Mouse (Mus musculus): ENCODE measurements at regions not wholly inside any gene's neighbourhood (a gene's known extent, or its start where the extent isn't known, plus 50 kb on each side); places are given as distances from the start of the nearest gene placed in this dataset.

- DNase-seq (ENCODE audit: low read depth, low spot score) (no peak), ATAC-seq (no peak)
- in situ Hi-C loops (cut with MboI; ENCODE audit: low pct_unique_long_range_greater_than_20kb), result no loop called here
- no peaks in the 10 kb centered on the region for H3K27me3 ChIP-seq
- ChIA-PET CTCF (no interaction called here), POLR2A (no interaction called here)
- no peak for TF ChIP-seq CTCF (IDR thresholded peaks at IDR 0.05)
These were observed 911.8 kb downstream of the Fam19a2 start for GRCm38 (mm10) chr10:124175598-124175997.

DNA sequence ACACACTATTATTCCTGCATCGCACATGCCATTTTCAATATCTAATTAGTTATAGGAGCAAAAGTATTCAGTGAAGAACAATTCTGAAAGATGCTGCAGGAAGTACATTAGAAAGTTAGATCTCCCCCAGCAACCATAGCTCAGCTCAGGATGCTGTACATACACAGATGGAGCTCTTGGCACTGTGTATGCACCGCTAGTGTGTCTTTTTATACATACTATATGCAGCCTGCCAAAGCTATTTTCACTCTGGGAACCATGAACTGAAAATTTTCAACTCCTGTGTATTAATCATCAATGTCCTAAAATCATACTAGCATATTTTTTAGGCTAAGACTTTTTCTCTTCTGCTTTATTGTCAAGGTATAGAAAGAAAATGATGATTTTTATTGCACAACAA lies 944.5 kb downstream of the Fam19a2 start:
- in situ Hi-C loops (cut with MboI; ENCODE audit: low pct_unique_long_range_greater_than_20kb), result no loop called here
- DNase-seq (ENCODE audit: low read depth, low spot score), result no peak
- H3K27me3 ChIP-seq, result no peaks in the 10 kb centered on the region
- ChIA-PET POLR2A (no interaction called here), CTCF (no interaction called here)
- no peak for TF ChIP-seq CTCF (IDR thresholded peaks at IDR 0.05)
- ATAC-seq, result no peak

DNA sequence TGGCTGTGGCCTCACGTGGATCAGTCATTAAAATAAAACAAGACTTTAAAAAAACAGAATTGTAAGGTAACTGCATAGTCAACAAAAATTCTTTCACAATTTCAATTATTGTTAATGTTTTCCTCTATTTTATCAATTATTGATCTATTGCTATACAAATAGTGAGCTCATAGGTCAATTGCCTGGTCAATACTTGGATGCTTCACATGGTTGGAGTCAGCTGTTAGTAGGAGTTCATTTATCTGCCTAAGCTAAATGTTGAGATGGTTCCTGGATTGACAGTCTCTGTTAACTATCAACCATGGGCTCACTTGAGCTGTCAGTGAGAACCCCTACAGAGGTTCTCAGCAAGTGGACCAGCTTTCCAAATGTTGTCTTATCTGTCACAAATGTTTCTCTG lies 955.7 kb downstream of the Fam19a2 start:
- CTCF ChIA-PET, result interaction anchor here (1.8 kb wide), 1 partner anchor 9 kb away, joined by 4 read pairs; no protein-coding TSS in a partner anchor
- H3K27me3 ChIP-seq, result no peaks in the 10 kb centered on the region
- TF ChIP-seq CTCF (IDR thresholded peaks at IDR 0.05), result no peak
- ATAC-seq (no peak), DNase-seq (ENCODE audit: low read depth, low spot score) (no peak)
- POLR2A ChIA-PET, result no interaction called here
- in situ Hi-C loops (cut with MboI; ENCODE audit: low pct_unique_long_range_greater_than_20kb), result no loop called here

GRCm38 (mm10) chr10:124222068-124222467 lies 958.3 kb downstream of the Fam19a2 start:
- no peak for DNase-seq (ENCODE audit: low read depth, low spot score)
- in situ Hi-C loops (cut with MboI; ENCODE audit: low pct_unique_long_range_greater_than_20kb), result no loop called here
- no peak for TF ChIP-seq CTCF (IDR thresholded peaks at IDR 0.05)
- no peak for ATAC-seq
- ChIA-PET POLR2A (no interaction called here), CTCF (no interaction called here)
- no peaks in the 10 kb centered on the region for H3K27me3 ChIP-seq

GRCm38 (mm10) chr10:124227061-124227460 lies 963.3 kb downstream of the Fam19a2 start:
- H3K27me3 ChIP-seq, result no peaks in the 10 kb centered on the region
- ATAC-seq (no peak), DNase-seq (ENCODE audit: low read depth, low spot score) (no peak)
- in situ Hi-C loops (cut with MboI; ENCODE audit: low pct_unique_long_range_greater_than_20kb), result no loop called here
- CTCF ChIA-PET, result no interaction called here
- TF ChIP-seq CTCF (IDR thresholded peaks at IDR 0.05), result no peak
- POLR2A ChIA-PET, result no interaction called here

DNA sequence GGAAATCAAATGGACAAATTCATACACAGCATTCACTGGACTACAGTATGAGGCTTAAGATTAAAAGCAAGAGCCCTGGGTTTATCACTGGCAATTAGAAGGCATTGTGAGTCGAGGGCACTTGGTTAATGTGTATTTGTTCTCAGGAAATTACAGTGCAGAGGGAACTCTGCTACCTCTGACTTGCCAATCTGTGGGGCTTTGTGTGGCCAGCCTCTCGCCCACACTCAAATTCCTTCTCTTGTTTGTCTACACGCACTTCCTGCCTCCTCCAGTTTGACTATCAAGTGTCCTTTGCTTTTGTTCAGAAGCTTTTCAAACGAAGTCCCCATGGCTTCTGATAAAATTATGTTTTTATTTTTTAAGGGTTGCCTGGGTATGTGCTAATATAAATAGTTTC lies 985.6 kb downstream of the Fam19a2 start:
- DNase-seq (ENCODE audit: low read depth, low spot score) (no peak), ATAC-seq (peak; percentile 60)
- H3K27me3 ChIP-seq, result no peaks in the 10 kb centered on the region

GRCm38 (mm10) chr10:124250004-124250403 lies 986.2 kb downstream of the Fam19a2 start:
- ChIA-PET POLR2A (no interaction called here), CTCF (no interaction called here)
- DNase-seq (ENCODE audit: low read depth, low spot score), result no peak
- no peak for TF ChIP-seq CTCF (IDR thresholded peaks at IDR 0.05)
- in situ Hi-C loops (cut with MboI; ENCODE audit: low pct_unique_long_range_greater_than_20kb), result no loop called here
- H3K27me3 ChIP-seq, result no peaks in the 10 kb centered on the region
- no peak for ATAC-seq

More for the DNA sequence above, 985.6 kb downstream of the Fam19a2 start:
- CTCF ChIA-PET, result no interaction called here
- POLR2A ChIA-PET, result no interaction called here
- in situ Hi-C loops (cut with MboI; ENCODE audit: low pct_unique_long_range_greater_than_20kb), result no loop called here
- TF ChIP-seq CTCF (IDR thresholded peaks at IDR 0.05), result no peak

GRCm38 (mm10) chr10:124288301-124288995 lies 1024.7 kb downstream of the Fam19a2 start:
- no peaks in the 10 kb centered on the region for H3K27me3 ChIP-seq
- in situ Hi-C loops (cut with MboI; ENCODE audit: low pct_unique_long_range_greater_than_20kb), result no loop called here
- no peak for TF ChIP-seq CTCF (IDR thresholded peaks at IDR 0.05)
- DNase-seq (ENCODE audit: low read depth, low spot score) (no peak), ATAC-seq (peak; percentile 74)
- POLR2A ChIA-PET, result no interaction called here
- CTCF ChIA-PET, result interaction anchor here (1.0 to 1.9 kb wide), 2 partner anchors 10 to 13 kb away, joined by 3 to 7 read pairs; no protein-coding TSS in a partner anchor

- in situ Hi-C loops (cut with MboI; ENCODE audit: low pct_unique_long_range_greater_than_20kb), result no loop called here
- ChIA-PET POLR2A (no interaction called here), CTCF (no interaction called here)
- TF ChIP-seq CTCF (IDR thresholded peaks at IDR 0.05), result no peak
- no peak for ATAC-seq
- no peak for DNase-seq (ENCODE audit: low read depth, low spot score)
- no peaks in the 10 kb centered on the region for H3K27me3 ChIP-seq
These were observed 1033.4 kb downstream of the Fam19a2 start for GRCm38 (mm10) chr10:124297198-124297677.

- ChIA-PET CTCF (no interaction called here), POLR2A (no interaction called here)
- ATAC-seq, result no peak
- DNase-seq (ENCODE audit: low read depth, low spot score), result no peak
- TF ChIP-seq CTCF (IDR thresholded peaks at IDR 0.05), result no peak
- no peaks in the 10 kb centered on the region for H3K27me3 ChIP-seq
- in situ Hi-C loops (cut with MboI; ENCODE audit: low pct_unique_long_range_greater_than_20kb), result no loop called here
These were observed 1040.9 kb downstream of the Fam19a2 start for GRCm38 (mm10) chr10:124304683-124305082.

- in situ Hi-C loops (cut with MboI; ENCODE audit: low pct_unique_long_range_greater_than_20kb), result no loop called here
- POLR2A ChIA-PET, result no interaction called here
- no peak for DNase-seq (ENCODE audit: low read depth, low spot score)
- CTCF ChIA-PET, result no interaction called here
- H3K27me3 ChIP-seq, result no peaks in the 10 kb centered on the region
- TF ChIP-seq CTCF (IDR thresholded peaks at IDR 0.05), result no peak
- ATAC-seq, result no peak
These were observed 1041.8 kb downstream of the Fam19a2 start for GRCm38 (mm10) chr10:124305644-124306043.

DNA sequence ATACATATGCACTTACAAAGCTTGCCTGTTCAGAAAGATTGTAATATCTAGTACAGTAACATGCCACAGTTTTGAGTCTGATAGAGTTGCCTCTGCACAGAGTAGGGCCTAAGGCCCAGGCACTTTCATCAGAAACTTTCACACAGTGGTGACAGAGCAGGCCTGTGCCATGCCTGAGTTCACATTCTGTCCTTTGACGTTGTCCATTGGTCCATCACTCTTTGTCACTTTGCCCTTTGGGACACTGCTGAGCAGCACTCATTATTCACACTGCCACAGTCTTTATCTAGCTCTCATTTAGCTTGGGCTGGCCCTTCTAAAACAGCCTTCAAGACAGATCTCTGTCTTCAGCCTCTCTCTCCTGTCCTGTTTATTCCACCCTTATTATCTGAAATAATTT lies 1055.0 kb downstream of the Fam19a2 start:
- POLR2A ChIA-PET, result no interaction called here
- TF ChIP-seq CTCF (IDR thresholded peaks at IDR 0.05), result no peak
- ATAC-seq (no peak), DNase-seq (ENCODE audit: low read depth, low spot score) (no peak)
- H3K27me3 ChIP-seq, result no peaks in the 10 kb centered on the region
- in situ Hi-C loops (cut with MboI; ENCODE audit: low pct_unique_long_range_greater_than_20kb), result no loop called here
- CTCF ChIA-PET, result interaction anchor here (2.8 kb wide), 1 partner anchor 11 kb away, joined by 9 read pairs; no protein-coding TSS in a partner anchor

Measured in Patski (cell line).